Mouse (Mus musculus) embryonic facial prominence, embryonic 12.5 days (tissue): ENCODE measurements around the gene Hspa1l. TPM values are rescaled to one million over a fixed set of nuclear protein-coding genes. Genes with fewer than 3 reads are reported as not detected.
"Not testable (repeated sequence)": the region's sequence is repeated elsewhere in the genome, so short reads cannot be mapped to it uniquely, and the experiment has no call there.

Experiments used
- ATAC-seq: fragments of 200-750 bp; cut with Nextera tagmentation; 2 replicates; pipeline ENCODE4 v1.8.0; 2017; ENCODE audit not compliant: insufficient number of reproducible peaks, insufficient read depth, low FRiP score, low TSS enrichment
- H3K27ac ChIP-seq: fragments of 300-500 bp; sonication (generic); 2 replicates; pipeline ENCODE4 v1.5.1; 2016; ENCODE audit warnings: mild to moderate bottlenecking
- H3K27me3 ChIP-seq: fragments of 300-500 bp; sonication (generic); 2 replicates; pipeline ENCODE4 v1.6.1; 2016; ENCODE audit warnings: mild to moderate bottlenecking, moderate library complexity
- H3K36me3 ChIP-seq: fragments of 300-500 bp; sonication (generic); 2 replicates; pipeline ENCODE4 v1.6.1; 2016; ENCODE audit warnings: mild to moderate bottlenecking
- H3K4me1 ChIP-seq: fragments of 300-500 bp; sonication (generic); 2 replicates; pipeline ENCODE4 v1.6.1; 2016
- H3K4me2 ChIP-seq: fragments of 300-500 bp; sonication (generic); replicated peaks from 2 replicates; pipeline ENCODE4 v1.6.1; 2016; ENCODE audit warnings: mild to moderate bottlenecking, moderate library complexity
- H3K4me3 ChIP-seq: fragments of 300-500 bp; sonication (generic); 2 replicates; pipeline ENCODE4 v1.5.1; 2016; ENCODE audit warnings: mild to moderate bottlenecking
- H3K9ac ChIP-seq: fragments of 300-500 bp; sonication (generic); 2 replicates; pipeline ENCODE4 v1.6.1; 2016; ENCODE audit warnings: mild to moderate bottlenecking, moderate library complexity
- H3K9me3 ChIP-seq: fragments of 300-500 bp; sonication (generic); 2 replicates; pipeline ENCODE4 v1.6.1; 2016; ENCODE audit warnings: mild to moderate bottlenecking, moderate library complexity
- WGBS: fragments of 180-500 bp; shearing (Covaris S2); methylation state at CpG from one replicate; pipeline ENCODE4 v1.1.7; 2016; 5-methylcytosine and 5-hydroxymethylcytosine counted together
- polyA plus RNA-seq: library from polyadenylated mRNA; unstranded; fragments of >200 nt; fragmentation: Nextera tagmentation; extraction: Ambion mirVana; gene quantifications from 2 replicates; pipeline ENCODE4 v1.2.1, GENCODE M21; 2016

Gene Hspa1l
- polyA plus RNA-seq, 1 experiment from 2014 or later, result 0.99 TPM

GRCm38 (mm10) chr17:34941344-34942041 is 31.0 kb upstream of the Hspa1l start:
- no peaks in the 10 kb centered on the region for H3K36me3 ChIP-seq
- no peaks in the 10 kb centered on the region for H3K9me3 ChIP-seq
- no peaks in the 10 kb centered on the region for H3K27me3 ChIP-seq
- ATAC-seq, result no peak
- H3K9ac ChIP-seq, result peak overlapping the region; percentile 42; the same call in 1 of the 2 replicates
- H3K4me1 ChIP-seq, result peaks cover 6% of the 10 kb centered on the region
- peak overlapping the region; percentile 25 for H3K4me3 ChIP-seq
- peak overlapping the region; percentile 25; the same call in 1 of the 2 replicates for H3K27ac ChIP-seq
- WGBS, result 7% methylated on average over 15 of the region's 15 CpGs
- peak overlapping the region; percentile 53 for H3K4me2 ChIP-seq

- no peaks in the 10 kb centered on the region for H3K36me3 ChIP-seq
- WGBS, result 84% methylated on average over 4 of the region's 4 CpGs
- H3K9ac ChIP-seq, result no peak overlapping the region
- no peak for ATAC-seq
- no peak overlapping the region for H3K4me2 ChIP-seq
- no peak overlapping the region for H3K4me3 ChIP-seq
- H3K9me3 ChIP-seq, result no peaks in the 10 kb centered on the region
- H3K27ac ChIP-seq, result no peak overlapping the region
- peaks cover 6% of the 10 kb centered on the region for H3K4me1 ChIP-seq
- no peaks in the 10 kb centered on the region for H3K27me3 ChIP-seq
Measured at GRCm38 (mm10) chr17:34943128-34943815, 29.2 kb upstream of the Hspa1l start.

GRCm38 (mm10) chr17:34944362-34944761 is 28.1 kb upstream of the Hspa1l start:
- no peak overlapping the region for H3K9ac ChIP-seq
- no peak for ATAC-seq
- H3K4me1 ChIP-seq, result peaks cover 6% of the 10 kb centered on the region
- H3K4me2 ChIP-seq, result no peak overlapping the region
- no peak overlapping the region for H3K4me3 ChIP-seq
- H3K36me3 ChIP-seq, result peaks cover 1% of the 10 kb centered on the region; the same call in 1 of the 2 replicates
- no peaks in the 10 kb centered on the region for H3K9me3 ChIP-seq
- no peak overlapping the region for H3K27ac ChIP-seq
- no peaks in the 10 kb centered on the region for H3K27me3 ChIP-seq

- H3K36me3 ChIP-seq, result peaks cover 18% of the 10 kb centered on the region
- H3K27me3 ChIP-seq, result no peaks in the 10 kb centered on the region
- no peak overlapping the region for H3K4me2 ChIP-seq
- H3K27ac ChIP-seq, result no peak overlapping the region
- WGBS, result 83% methylated on average over 5 of the region's 5 CpGs
- no peak for ATAC-seq
- no peaks in the 10 kb centered on the region for H3K9me3 ChIP-seq
- H3K9ac ChIP-seq, result no peak overlapping the region
- H3K4me1 ChIP-seq, result peaks cover 12% of the 10 kb centered on the region
- H3K4me3 ChIP-seq, result no peak overlapping the region
Measured at GRCm38 (mm10) chr17:34946486-34947140, 25.9 kb upstream of the Hspa1l start.

GRCm38 (mm10) chr17:34947606-34948005 is 24.9 kb upstream of the Hspa1l start:
- 0 out of 2 replicates have a peak overlapping the region, but pooled peaks have one; percentile 51 for H3K27ac ChIP-seq
- H3K27me3 ChIP-seq, result no peaks in the 10 kb centered on the region
- ATAC-seq, result no peak
- H3K4me3 ChIP-seq, result no peak overlapping the region
- no peak overlapping the region for H3K4me2 ChIP-seq
- H3K4me1 ChIP-seq, result peaks cover 9% of the 10 kb centered on the region
- WGBS, result 32% methylated on average over 8 of the region's 8 CpGs
- peaks cover 18% of the 10 kb centered on the region for H3K36me3 ChIP-seq
- no peak overlapping the region for H3K9ac ChIP-seq
- H3K9me3 ChIP-seq, result no peaks in the 10 kb centered on the region

- H3K9ac ChIP-seq, ATAC-seq, H3K9me3 ChIP-seq, H3K4me3 ChIP-seq, H3K4me2 ChIP-seq, H3K27ac ChIP-seq, H3K27me3 ChIP-seq, H3K4me1 ChIP-seq: not testable (repeated sequence)
- peaks cover 18% of the 10 kb centered on the region for H3K36me3 ChIP-seq
- 52% methylated on average over 9 of the region's 9 CpGs for WGBS
Measured at GRCm38 (mm10) chr17:34948721-34949552, 23.6 kb upstream of the Hspa1l start.

- Histone ChIP-seq H3K4me3 (0 out of 2 replicates have a peak overlapping the region, but pooled peaks have one; percentile 2), H3K9me3 (no peaks in the 10 kb centered on the region), H3K27me3 (no peaks in the 10 kb centered on the region), H3K36me3 (peaks cover 18% of the 10 kb centered on the region), H3K9ac (no peak overlapping the region), H3K4me1 (peaks cover 9% of the 10 kb centered on the region), H3K4me2 (no peak overlapping the region), H3K27ac (0 out of 2 replicates have a peak overlapping the region, but pooled peaks have one; percentile 50)
- WGBS, result 31% methylated on average over 4 of the region's 4 CpGs
- ATAC-seq, result no peak
Measured at GRCm38 (mm10) chr17:34949553-34949969, 22.9 kb upstream of the Hspa1l start.

- WGBS, result 27% methylated on average over 10 of the region's 10 CpGs
- ATAC-seq, result no peak
- Histone ChIP-seq H3K9ac (peak overlapping the region; percentile 99), H3K27me3 (peaks cover 3% of the 10 kb centered on the region; the same call in 1 of the 2 replicates), H3K36me3 (peaks cover 18% of the 10 kb centered on the region), H3K9me3 (no peaks in the 10 kb centered on the region), H3K4me2 (peak overlapping the region; percentile 83), H3K4me3 (peak overlapping the region; percentile 87), H3K4me1 (peaks cover 9% of the 10 kb centered on the region), H3K27ac (peak overlapping the region; percentile 95)
Measured at GRCm38 (mm10) chr17:34950514-34951455, 21.7 kb upstream of the Hspa1l start.

GRCm38 (mm10) chr17:34951636-34952377 is 20.7 kb upstream of the Hspa1l start:
- Histone ChIP-seq H3K9me3 (no peaks in the 10 kb centered on the region), H3K27me3 (peaks cover 7% of the 10 kb centered on the region; the same call in 1 of the 2 replicates), H3K27ac (peak overlapping the region; percentile 95), H3K4me2 (peak overlapping the region; percentile 83), H3K4me1 (peaks cover 9% of the 10 kb centered on the region), H3K9ac (peak overlapping the region; percentile 99), H3K4me3 (peak overlapping the region; percentile 87), H3K36me3 (peaks cover 18% of the 10 kb centered on the region)
- WGBS, result under 1% methylated on average over 29 of the region's 29 CpGs
- no peak; the same call in none of the 2 replicates for ATAC-seq
